Mouse (Mus musculus) lung, postnatal 0 days (tissue): ENCODE data around the gene Ehd1. TPM values are rescaled to one million over a fixed set of nuclear protein-coding genes. Genes with fewer than 3 reads are reported as not detected.

ENCODE experiments used
- ATAC-seq: fragments of 200-750 bp; cut with Nextera tagmentation; 2 replicates; pipeline ENCODE4 v1.8.0; 2017; ENCODE audit warnings: moderate library complexity
- DNase-seq: peaks from one replicate; pipeline ENCODE4 v3.0.0-alpha.2; 2016; ENCODE audit warnings: low spot score
- H3K27ac ChIP-seq: fragments of 300-500 bp; sonication (generic); 2 replicates; pipeline ENCODE4 v1.5.1; 2014; ENCODE audit warnings: antibody characterized with exemption, mild to moderate bottlenecking, low read length, mixed read lengths
- H3K27me3 ChIP-seq: fragments of 300-500 bp; sonication (generic); replicated peaks from 2 replicates; pipeline ENCODE4 v1.6.1; 2014; ENCODE audit warnings: low read length, mixed read lengths; ENCODE audit not compliant: insufficient read depth
- H3K36me3 ChIP-seq: fragments of 300-500 bp; sonication (generic); 2 replicates; pipeline ENCODE4 v1.6.1; 2014; ENCODE audit warnings: low read length, mixed read lengths; ENCODE audit not compliant: insufficient read depth
- H3K4me1 ChIP-seq: fragments of 300-500 bp; sonication (generic); 2 replicates; pipeline ENCODE4 v1.6.1; 2014; ENCODE audit warnings: antibody characterized with exemption, low read depth, low read length, mixed read lengths; ENCODE audit not compliant: insufficient read depth
- H3K4me2 ChIP-seq: fragments of 300-500 bp; sonication (generic); replicated peaks from 2 replicates; pipeline ENCODE4 v1.6.1; 2014; ENCODE audit warnings: low read depth, mild to moderate bottlenecking, low read length, moderate library complexity, mixed read lengths
- H3K4me3 ChIP-seq: fragments of 300-500 bp; sonication (generic); 2 replicates; pipeline ENCODE4 v1.5.1; 2014; ENCODE audit warnings: low read depth, low read length
- H3K9ac ChIP-seq: fragments of 300-500 bp; sonication (generic); replicated peaks from 2 replicates; pipeline ENCODE4 v1.6.1; 2014; ENCODE audit warnings: low read depth, mild to moderate bottlenecking
- H3K9me3 ChIP-seq: fragments of 300-500 bp; sonication (generic); 2 replicates; pipeline ENCODE4 v1.6.1; 2016; ENCODE audit warnings: low read length, mixed read lengths
- CTCF ChIP-seq: IDR thresholded peaks from 2 replicates; pipeline ENCODE4 v1.5.1; 2016; ENCODE audit warnings: antibody characterized with exemption, mild to moderate bottlenecking
- EP300 ChIP-seq: IDR thresholded peaks from 2 replicates; pipeline ENCODE4 v1.6.1; 2016; ENCODE audit warnings: antibody characterized with exemption, mild to moderate bottlenecking, control low read depth
- WGBS: fragments of 180-500 bp; shearing (Covaris S2); extraction: QIAGEN DNeasy Blood & Tissue Kit; methylation state at CpG from one replicate; pipeline ENCODE4 v1.1.7; 2014; 5-methylcytosine and 5-hydroxymethylcytosine counted together
- polyA plus RNA-seq: library from polyadenylated mRNA; unstranded; fragments of >200 nt; fragmentation: Nextera tagmentation; extraction: Ambion mirVana; gene quantifications from 2 replicates; pipeline ENCODE4 v1.2.1, GENCODE M21; 2015

The Ehd1 gene
- polyA plus RNA-seq, 1 experiment from 2014 or later: 115 TPM

- Histone ChIP-seq H3K4me2 (no peak overlapping the region), H3K4me1 (peaks cover 8% of the 10 kb centered on the region), H3K9ac (no peak overlapping the region), H3K36me3 (peaks cover 19% of the 10 kb centered on the region; the same call in 1 of the 2 replicates), H3K9me3 (no peaks in the 10 kb centered on the region), H3K27me3 (no peaks in the 10 kb centered on the region), H3K27ac (peak overlapping the region; percentile 87), H3K4me3 (no peak overlapping the region)
- WGBS: 36% methylated on average over 7 of the region's 7 CpGs
- DNase-seq (peak; percentile 84), ATAC-seq (peak; percentile 79)
- TF ChIP-seq EP300 (peak; percentile 96), CTCF (no peak)
Measured at GRCm38 (mm10) chr19:6300402-6300841, 23.9 kb downstream of the Ehd1 start.

GRCm38 (mm10) chr19:6302114-6302513, 25.6 kb downstream of the Ehd1 start:
- no peak overlapping the region for H3K9ac ChIP-seq
- H3K27me3 ChIP-seq: no peaks in the 10 kb centered on the region
- ATAC-seq (no peak), DNase-seq (no peak)
- H3K4me1 ChIP-seq: peaks cover 8% of the 10 kb centered on the region
- H3K27ac ChIP-seq: peak overlapping the region; percentile 69; the same call in 1 of the 2 replicates
- H3K4me2 ChIP-seq: no peak overlapping the region
- 88% methylated on average over 5 of the region's 5 CpGs for WGBS
- no peak for TF ChIP-seq EP300
- no peak for TF ChIP-seq CTCF
- H3K4me3 ChIP-seq: no peak overlapping the region
- peaks cover 8% of the 10 kb centered on the region; the same call in 1 of the 2 replicates for H3K36me3 ChIP-seq
- H3K9me3 ChIP-seq: no peaks in the 10 kb centered on the region

DNA sequence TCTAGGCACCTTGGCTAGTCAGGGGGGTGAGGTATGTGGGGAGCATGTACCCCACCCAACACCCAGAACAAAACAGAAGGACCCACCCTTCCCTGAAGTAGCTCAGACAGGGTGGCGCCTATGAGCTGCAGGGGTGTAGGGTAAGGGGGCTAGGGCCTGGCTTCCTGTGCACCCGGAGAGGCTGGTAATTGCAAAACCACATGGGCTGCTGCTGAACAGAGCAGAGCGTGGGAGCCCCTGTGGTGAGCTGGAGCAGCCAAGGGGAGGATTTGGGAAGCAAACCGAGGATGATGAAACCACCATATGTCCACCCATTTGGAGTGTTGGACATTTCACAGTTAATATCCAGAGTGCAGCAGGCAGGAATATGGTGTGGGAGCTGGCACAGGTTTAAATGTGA, 26.0 kb downstream of the Ehd1 start:
- no peaks in the 10 kb centered on the region for H3K27me3 ChIP-seq
- H3K9me3 ChIP-seq: no peaks in the 10 kb centered on the region
- no peak overlapping the region for H3K9ac ChIP-seq
- WGBS: 26% methylated on average over 4 of the region's 4 CpGs
- DNase-seq (peak; percentile 62), ATAC-seq (no peak)
- H3K27ac ChIP-seq: peak overlapping the region; percentile 69; the same call in 1 of the 2 replicates
- H3K4me2 ChIP-seq: no peak overlapping the region
- H3K4me3 ChIP-seq: no peak overlapping the region
- H3K36me3 ChIP-seq: peaks cover 8% of the 10 kb centered on the region; the same call in 1 of the 2 replicates
- TF ChIP-seq CTCF: 0 out of 2 replicates have a peak, but pooled peaks have one; percentile 9
- peak; percentile 44; the same call in 1 of the 2 replicates for TF ChIP-seq EP300
- H3K4me1 ChIP-seq: peaks cover 8% of the 10 kb centered on the region

DNA sequence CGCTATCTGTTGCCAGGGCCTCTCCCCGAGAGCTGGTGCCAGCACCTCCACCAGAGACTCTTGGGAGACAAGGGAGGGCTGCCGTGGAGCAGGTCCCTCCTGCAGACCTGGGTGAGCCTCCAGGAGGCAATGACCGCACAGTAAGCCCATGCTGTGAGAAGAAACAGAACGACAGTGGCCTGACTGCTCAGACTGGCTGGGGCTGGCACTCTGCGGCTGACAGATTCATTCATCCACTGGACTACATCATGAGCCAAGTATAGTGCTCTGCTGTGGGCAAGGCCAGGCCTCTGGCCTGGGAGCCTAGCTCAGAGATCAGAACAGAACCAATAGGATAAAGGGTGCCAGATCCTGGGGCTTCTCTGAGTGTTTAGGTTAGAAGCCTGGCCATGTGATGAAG, 27.3 kb downstream of the Ehd1 start:
- H3K4me3 ChIP-seq: no peak overlapping the region
- H3K4me1 ChIP-seq: peaks cover 12% of the 10 kb centered on the region
- no peaks in the 10 kb centered on the region for H3K9me3 ChIP-seq
- H3K4me2 ChIP-seq: no peak overlapping the region
- no peaks in the 10 kb centered on the region for H3K27me3 ChIP-seq
- WGBS: 77% methylated on average over 6 of the region's 6 CpGs
- peaks cover 3% of the 10 kb centered on the region; the same call in 1 of the 2 replicates for H3K36me3 ChIP-seq
- DNase-seq (no peak), ATAC-seq (no peak)
- TF ChIP-seq CTCF: no peak
- no peak for TF ChIP-seq EP300
- no peak overlapping the region for H3K9ac ChIP-seq
- no peak overlapping the region for H3K27ac ChIP-seq

DNA sequence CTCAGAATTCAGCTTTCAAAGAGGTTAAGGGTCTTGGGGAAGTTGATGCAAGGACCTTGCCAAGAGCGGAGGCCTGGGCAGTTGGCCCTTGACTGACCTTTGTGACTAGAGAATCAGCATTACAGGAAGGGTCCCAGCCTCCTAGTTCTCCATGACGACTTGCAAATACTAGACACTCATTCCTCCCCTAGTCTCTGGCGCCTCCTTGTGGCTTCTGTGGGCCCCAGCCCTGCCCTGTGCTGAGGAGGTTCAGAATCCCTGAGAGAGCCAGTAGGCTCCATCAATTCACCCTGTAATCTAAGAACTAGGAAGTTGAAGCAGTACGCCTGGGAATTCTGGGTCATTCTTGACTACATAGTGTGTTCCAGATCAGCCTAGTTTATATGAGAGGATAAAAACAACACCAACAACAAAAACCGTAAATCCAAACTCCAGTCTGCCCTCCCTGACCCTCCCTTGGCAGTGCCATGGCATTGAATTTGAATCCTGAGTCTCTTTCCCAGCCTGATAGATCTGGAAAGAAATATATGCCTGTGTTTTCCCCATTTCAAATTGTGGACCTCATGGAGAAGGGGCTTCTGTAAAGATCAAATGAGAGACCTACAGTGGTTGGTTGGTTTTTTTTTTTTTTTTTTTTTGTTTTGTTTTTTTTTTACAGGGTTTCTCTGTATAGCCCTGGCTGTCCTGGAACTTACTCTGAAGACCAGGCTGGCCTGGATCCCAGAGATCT, 28.4 kb downstream of the Ehd1 start:
- H3K4me3 ChIP-seq: no peak overlapping the region
- H3K27me3 ChIP-seq: no peaks in the 10 kb centered on the region
- DNase-seq (peak; percentile 95), ATAC-seq (peak; percentile 34)
- no peak overlapping the region for H3K4me2 ChIP-seq
- H3K36me3 ChIP-seq: no peaks in the 10 kb centered on the region
- no peak for TF ChIP-seq EP300
- peak; percentile 99 for TF ChIP-seq CTCF
- H3K27ac ChIP-seq: peak overlapping the region; percentile 43; the same call in 1 of the 2 replicates
- 16% methylated on average over 5 of the region's 5 CpGs for WGBS
- H3K9me3 ChIP-seq: no peaks in the 10 kb centered on the region
- no peak overlapping the region for H3K9ac ChIP-seq
- H3K4me1 ChIP-seq: peaks cover 13% of the 10 kb centered on the region

DNA sequence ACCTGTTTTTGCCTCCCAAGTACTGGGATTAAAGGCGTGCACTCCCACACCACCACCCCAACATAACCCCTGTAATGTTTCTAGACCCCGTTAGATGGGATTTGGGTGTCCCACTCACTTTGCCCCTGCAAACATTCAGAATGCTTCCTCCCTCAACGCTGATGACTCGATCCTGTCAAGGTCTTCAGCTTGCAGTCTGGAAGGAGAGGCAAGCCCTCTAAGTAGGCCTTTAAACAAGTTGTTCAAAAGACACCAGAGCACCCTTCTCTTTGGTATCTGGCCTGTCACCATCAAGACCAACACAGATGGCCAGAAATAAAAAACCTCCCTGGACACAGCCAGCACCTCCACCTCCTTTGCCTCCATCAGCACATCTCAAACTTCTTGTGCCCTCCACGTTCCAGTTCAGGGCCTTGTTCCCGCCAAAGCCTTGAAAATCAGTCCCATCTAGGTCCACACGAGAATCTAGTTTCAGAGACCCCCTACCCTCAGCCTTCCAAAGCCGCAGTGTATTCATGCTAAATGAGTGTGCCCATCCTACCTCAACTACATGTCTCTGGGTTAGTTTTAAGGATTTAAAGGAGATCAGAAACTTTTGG, 29.1 kb downstream of the Ehd1 start:
- Histone ChIP-seq H3K27me3 (no peaks in the 10 kb centered on the region), H3K4me2 (peak overlapping the region; percentile 80), H3K9me3 (no peaks in the 10 kb centered on the region), H3K4me1 (peaks cover 13% of the 10 kb centered on the region), H3K4me3 (peak overlapping the region; percentile 62), H3K36me3 (no peaks in the 10 kb centered on the region), H3K9ac (peak overlapping the region; percentile 60), H3K27ac (peak overlapping the region; percentile 90; the same call in 1 of the 2 replicates)
- no peak for DNase-seq
- 62% methylated on average over 8 of the region's 8 CpGs for WGBS
- ATAC-seq: no peak
- TF ChIP-seq CTCF (no peak), EP300 (no peak)
